Mouse (Mus musculus): ENCODE results near the gene Cc2d1a. TPM values are rescaled to one million over a fixed set of nuclear protein-coding genes. Genes with fewer than 3 reads are reported as not detected.

The Cc2d1a gene
- polyA plus RNA-seq, 1 experiment from 2014 or later: 14.7 TPM

GRCm38 (mm10) chr8:84189603-84190002 lies 41.9 kb upstream of the Cc2d1a start:
- no peak overlapping the region for H3K4me3 ChIP-seq (ENCODE audit: low read depth, low read length)
- ATAC-seq (no peak), DNase-seq (ENCODE audit: low spot score) (no peak)
- no peak overlapping the region for H3K27ac ChIP-seq (ENCODE audit: low read depth, low read length)
- no peaks in the 10 kb centered on the region for H3K36me3 ChIP-seq (ENCODE audit: control insufficient read depth, insufficient read depth, low read length)
- H3K27me3 ChIP-seq (replicated peaks; ENCODE audit: control insufficient read depth, insufficient read depth, low read length): 0 out of 2 replicates have a peak, but pooled peaks cover 3% of the 10 kb centered on the region
- 63% methylated on average over 4 of the region's 4 CpGs for WGBS
- no peak overlapping the region for H3K4me2 ChIP-seq (ENCODE audit: low read length)
- no peaks in the 10 kb centered on the region for H3K9me3 ChIP-seq (replicated peaks; ENCODE audit: control insufficient read depth, low read length)
- H3K4me1 ChIP-seq (ENCODE audit: control insufficient read depth, insufficient read depth, low read length): peaks cover 12% of the 10 kb centered on the region
- no peak overlapping the region for H3K9ac ChIP-seq (ENCODE audit: low read length)

GRCm38 (mm10) chr8:84188671-84189070 lies 40.9 kb upstream of the Cc2d1a start:
- DNase-seq (ENCODE audit: low spot score) (no peak), ATAC-seq (no peak)
- WGBS: 91% methylated on average over 10 of the region's 10 CpGs

GRCm38 (mm10) chr8:84187065-84187755 lies 39.5 kb upstream of the Cc2d1a start:
- ATAC-seq (no peak), DNase-seq (ENCODE audit: low spot score) (peak; percentile 57)
- Histone ChIP-seq H3K27ac (ENCODE audit: low read depth, low read length) (no peak overlapping the region), H3K9ac (ENCODE audit: low read length) (peak overlapping the region; percentile 26; the same call in 1 of the 2 replicates), H3K9me3 (replicated peaks; ENCODE audit: control insufficient read depth, low read length) (no peaks in the 10 kb centered on the region), H3K4me2 (ENCODE audit: low read length) (peak overlapping the region; percentile 57), H3K4me1 (ENCODE audit: control insufficient read depth, insufficient read depth, low read length) (peaks cover 22% of the 10 kb centered on the region), H3K27me3 (replicated peaks; ENCODE audit: control insufficient read depth, insufficient read depth, low read length) (0 out of 2 replicates have a peak, but pooled peaks cover 3% of the 10 kb centered on the region), H3K4me3 (ENCODE audit: low read depth, low read length) (peak overlapping the region; percentile 21), H3K36me3 (ENCODE audit: control insufficient read depth, insufficient read depth, low read length) (no peaks in the 10 kb centered on the region)
- WGBS: 3% methylated on average over 21 of the region's 21 CpGs

More at GRCm38 (mm10) chr8:84188671-84189070, 40.9 kb upstream of the Cc2d1a start:
- H3K4me2 ChIP-seq (ENCODE audit: low read length): no peak overlapping the region
- H3K9me3 ChIP-seq (replicated peaks; ENCODE audit: control insufficient read depth, low read length): no peaks in the 10 kb centered on the region
- H3K36me3 ChIP-seq (ENCODE audit: control insufficient read depth, insufficient read depth, low read length): no peaks in the 10 kb centered on the region
- H3K4me3 ChIP-seq (ENCODE audit: low read depth, low read length): no peak overlapping the region
- 0 out of 2 replicates have a peak, but pooled peaks cover 3% of the 10 kb centered on the region for H3K27me3 ChIP-seq (replicated peaks; ENCODE audit: control insufficient read depth, insufficient read depth, low read length)
- H3K4me1 ChIP-seq (ENCODE audit: control insufficient read depth, insufficient read depth, low read length): peaks cover 14% of the 10 kb centered on the region
- H3K9ac ChIP-seq (ENCODE audit: low read length): no peak overlapping the region
- H3K27ac ChIP-seq (ENCODE audit: low read depth, low read length): no peak overlapping the region

DNA sequence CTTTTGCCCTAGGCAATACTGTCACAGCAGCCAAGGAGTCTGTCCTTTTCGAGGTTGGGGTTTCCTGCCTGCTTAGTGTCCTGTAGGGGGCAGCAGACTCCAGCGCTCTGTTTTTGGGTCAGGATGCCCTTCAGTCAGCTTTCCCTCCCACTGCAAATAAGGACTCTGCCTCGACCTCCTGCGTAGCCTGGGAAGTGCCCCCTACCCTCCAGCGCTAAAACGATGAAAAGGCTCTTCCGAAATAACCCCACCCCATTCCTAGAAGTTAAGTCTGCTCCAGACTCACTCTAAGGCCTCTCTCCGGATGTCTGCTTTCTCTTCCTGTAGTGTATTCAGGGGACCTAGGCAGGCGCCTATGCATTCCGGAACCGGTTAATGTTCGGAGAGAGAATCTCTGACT lies 38.8 kb upstream of the Cc2d1a start:
- under 1% methylated on average over 12 of the region's 12 CpGs for WGBS
- Histone ChIP-seq H3K9ac (ENCODE audit: low read length) (peak overlapping the region; percentile 26; the same call in 1 of the 2 replicates), H3K36me3 (ENCODE audit: control insufficient read depth, insufficient read depth, low read length) (no peaks in the 10 kb centered on the region), H3K27ac (ENCODE audit: low read depth, low read length) (no peak overlapping the region), H3K4me1 (ENCODE audit: control insufficient read depth, insufficient read depth, low read length) (peaks cover 17% of the 10 kb centered on the region), H3K9me3 (replicated peaks; ENCODE audit: control insufficient read depth, low read length) (no peaks in the 10 kb centered on the region), H3K4me2 (ENCODE audit: low read length) (peak overlapping the region; percentile 57), H3K27me3 (replicated peaks; ENCODE audit: control insufficient read depth, insufficient read depth, low read length) (0 out of 2 replicates have a peak, but pooled peaks cover 3% of the 10 kb centered on the region), H3K4me3 (ENCODE audit: low read depth, low read length) (peak overlapping the region; percentile 21)
- ATAC-seq (peak; percentile 29; the same call in 1 of the 2 replicates), DNase-seq (ENCODE audit: low spot score) (peak; percentile 89)

- Histone ChIP-seq H3K9me3 (replicated peaks; ENCODE audit: control insufficient read depth, low read length) (no peaks in the 10 kb centered on the region), H3K9ac (ENCODE audit: low read length) (peak within 1 kb of the TSS; percentile 100), H3K4me1 (ENCODE audit: control insufficient read depth, insufficient read depth, low read length) (peaks cover 30% of the 10 kb centered on the region), H3K4me2 (ENCODE audit: low read length) (peak within 1 kb of the TSS; percentile 75), H3K27ac (ENCODE audit: low read depth, low read length) (peak within 1 kb of the TSS; percentile 97), H3K4me3 (ENCODE audit: low read depth, low read length) (peak within 1 kb of the TSS; percentile 88), H3K36me3 (ENCODE audit: control insufficient read depth, insufficient read depth, low read length) (no peaks in the 10 kb centered on the region), H3K27me3 (replicated peaks; ENCODE audit: control insufficient read depth, insufficient read depth, low read length) (0 out of 2 replicates have a peak, but pooled peaks cover 3% of the 10 kb centered on the region)
- 95% methylated on average over 7 of the region's 7 CpGs for WGBS
- ATAC-seq: no peak
- no peak for DNase-seq (ENCODE audit: low spot score)
Measured at GRCm38 (mm10) chr8:84185117-84185516, 37.4 kb upstream of the Cc2d1a start, which contains the start of gene Nanos3. Gene Nanos3 (minus strand): TSS chr8:84185217.

DNA sequence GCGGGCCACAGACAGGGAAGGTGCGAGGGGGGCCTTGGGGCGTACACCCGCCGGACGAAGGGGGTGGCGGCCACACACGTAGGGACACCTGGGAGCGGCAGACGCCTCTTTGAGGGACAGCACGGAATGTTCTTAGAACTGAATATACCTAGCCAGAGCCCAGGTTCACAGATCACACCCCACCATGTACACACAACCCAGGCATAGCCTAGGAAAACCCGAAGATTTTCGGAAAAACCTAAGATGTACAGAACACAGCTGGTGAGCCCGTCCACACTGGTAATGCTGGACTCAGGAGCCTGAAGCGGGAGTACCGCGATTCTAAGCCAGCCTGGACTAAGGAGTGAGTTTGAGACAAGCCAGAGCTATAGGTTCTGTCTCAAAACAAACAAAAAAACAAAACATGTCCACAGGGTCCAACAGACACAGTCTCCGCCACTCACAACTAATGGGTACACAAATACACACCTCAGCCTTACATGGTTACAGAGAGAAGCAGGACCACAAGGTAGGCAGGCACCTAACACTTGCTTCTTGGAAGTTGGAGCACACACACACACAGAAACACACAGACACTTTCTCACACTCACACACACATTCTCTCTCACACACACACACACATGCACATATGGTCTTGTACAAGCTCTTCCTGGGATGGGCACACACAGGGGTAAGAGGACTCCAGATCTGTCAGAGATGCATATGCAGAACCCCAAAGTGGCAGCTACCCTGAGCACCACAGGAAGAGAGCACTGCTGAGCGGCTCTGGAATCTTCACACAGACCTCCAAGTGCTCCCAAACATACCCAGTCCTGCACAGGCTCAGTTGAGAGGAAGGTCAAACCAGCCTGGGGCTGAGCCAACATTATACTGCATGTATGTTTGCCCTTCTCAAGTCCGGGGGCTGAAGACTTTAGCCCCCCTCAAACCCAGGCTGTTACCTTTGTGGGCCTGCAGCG lies 36.6 kb upstream of the Cc2d1a start:
- DNase-seq (ENCODE audit: low spot score) (no peak), ATAC-seq (no peak)
- Histone ChIP-seq H3K27me3 (replicated peaks; ENCODE audit: control insufficient read depth, insufficient read depth, low read length) (0 out of 2 replicates have a peak, but pooled peaks cover 3% of the 10 kb centered on the region), H3K9me3 (replicated peaks; ENCODE audit: control insufficient read depth, low read length) (no peaks in the 10 kb centered on the region), H3K4me1 (ENCODE audit: control insufficient read depth, insufficient read depth, low read length) (peaks cover 38% of the 10 kb centered on the region), H3K4me3 (ENCODE audit: low read depth, low read length) (peak overlapping the region; percentile 88), H3K36me3 (ENCODE audit: control insufficient read depth, insufficient read depth, low read length) (no peaks in the 10 kb centered on the region), H3K27ac (ENCODE audit: low read depth, low read length) (peak overlapping the region; percentile 97), H3K4me2 (ENCODE audit: low read length) (peak overlapping the region; percentile 75), H3K9ac (ENCODE audit: low read length) (peak overlapping the region; percentile 100)
- 17% methylated on average over 21 of the region's 21 CpGs for WGBS

- Histone ChIP-seq H3K27me3 (replicated peaks; ENCODE audit: control insufficient read depth, insufficient read depth, low read length) (0 out of 2 replicates have a peak, but pooled peaks cover 3% of the 10 kb centered on the region), H3K4me1 (ENCODE audit: control insufficient read depth, insufficient read depth, low read length) (peaks cover 40% of the 10 kb centered on the region), H3K4me3 (ENCODE audit: low read depth, low read length) (peak overlapping the region; percentile 88), H3K27ac (ENCODE audit: low read depth, low read length) (peak overlapping the region; percentile 97), H3K9ac (ENCODE audit: low read length) (peak overlapping the region; percentile 100), H3K4me2 (ENCODE audit: low read length) (peak overlapping the region; percentile 75), H3K36me3 (ENCODE audit: control insufficient read depth, insufficient read depth, low read length) (peaks cover 5% of the 10 kb centered on the region; the same call in 1 of the 2 replicates), H3K9me3 (replicated peaks; ENCODE audit: control insufficient read depth, low read length) (no peaks in the 10 kb centered on the region)
- ATAC-seq (peak; percentile 49), DNase-seq (ENCODE audit: low spot score) (peak; percentile 52)
- 1% methylated on average over 70 of the region's 87 CpGs for WGBS
Measured at GRCm38 (mm10) chr8:84183261-84184084, 35.7 kb upstream of the Cc2d1a start.

DNA sequence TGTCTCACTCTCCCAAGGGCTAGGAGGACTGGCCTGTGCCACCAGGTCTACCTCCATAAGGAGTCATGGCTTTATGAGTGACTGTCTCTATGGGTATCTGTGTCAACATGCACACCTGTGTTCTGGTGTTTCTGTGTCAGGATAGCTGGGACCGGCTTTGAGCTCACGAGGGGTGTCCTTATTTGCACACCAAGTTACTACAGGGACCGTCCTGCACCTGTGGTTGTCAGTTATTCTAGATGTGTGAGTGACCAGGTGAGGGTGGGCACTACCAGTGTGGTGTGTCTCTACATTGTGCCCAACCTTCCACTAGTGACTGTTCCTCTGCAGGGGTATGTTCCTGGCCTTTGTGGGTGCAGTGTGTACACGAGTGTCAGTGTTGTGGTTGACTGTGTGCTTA lies 35.1 kb upstream of the Cc2d1a start:
- Histone ChIP-seq H3K4me3 (ENCODE audit: low read depth, low read length) (peak overlapping the region; percentile 88), H3K9me3 (replicated peaks; ENCODE audit: control insufficient read depth, low read length) (no peaks in the 10 kb centered on the region), H3K4me2 (ENCODE audit: low read length) (peak overlapping the region; percentile 75), H3K36me3 (ENCODE audit: control insufficient read depth, insufficient read depth, low read length) (peaks cover 10% of the 10 kb centered on the region), H3K9ac (ENCODE audit: low read length) (peak overlapping the region; percentile 100), H3K27me3 (replicated peaks; ENCODE audit: control insufficient read depth, insufficient read depth, low read length) (0 out of 2 replicates have a peak, but pooled peaks cover 3% of the 10 kb centered on the region), H3K27ac (ENCODE audit: low read depth, low read length) (peak overlapping the region; percentile 97), H3K4me1 (ENCODE audit: control insufficient read depth, insufficient read depth, low read length) (peaks cover 40% of the 10 kb centered on the region)
- DNase-seq (ENCODE audit: low spot score): no peak
- WGBS: 39% methylated on average over 4 of the region's 4 CpGs
- ATAC-seq: no peak; the same call in 1 of the 2 replicates
